Mouse (Mus musculus) small intestine, adult 2 months (tissue): ENCODE data around the gene Lix1l.

Experiments
- CTCF ChIP-seq: fragments of 200-500 bp; IDR thresholded peaks from 2 replicates; pipeline ENCODE4 v1.5.1; 2012; ENCODE audit warnings: low read depth, mild to moderate bottlenecking, control low read depth, inconsistent platforms, low read length, moderate library complexity, mixed read lengths; ENCODE audit not compliant: insufficient replicate concordance, insufficient read length; ENCODE audit errors: extremely low read depth
- POLR2A ChIP-seq: fragments of 200-500 bp; IDR thresholded peaks from 2 replicates; pipeline ENCODE4 v1.6.1; 2012; ENCODE audit warnings: low read depth, mild to moderate bottlenecking, control low read depth, inconsistent platforms, low read length, moderate library complexity

- TF ChIP-seq POLR2A (no peak), CTCF (no peak)
These were observed 73.5 kb downstream of the Lix1l start for GRCm38 (mm10) chr3:96674442-96674841.
